Mouse (Mus musculus) lung, postnatal 0 days (tissue): ENCODE data around the gene Hsf2bp. TPM values are rescaled to one million over a fixed set of nuclear protein-coding genes. Genes with fewer than 3 reads are reported as not detected.
A peak's percentile ranks its signal among the peaks of the same experiment; 100 is the strongest.

Experiments
- ATAC-seq: fragments of 200-750 bp; cut with Nextera tagmentation; 2 replicates; pipeline ENCODE4 v1.8.0; 2017; ENCODE audit warnings: moderate library complexity
- DNase-seq: peaks from one replicate; pipeline ENCODE4 v3.0.0-alpha.2; 2016; ENCODE audit warnings: low spot score
- H3K27ac ChIP-seq: fragments of 300-500 bp; sonication (generic); 2 replicates; pipeline ENCODE4 v1.5.1; 2014; ENCODE audit warnings: antibody characterized with exemption, mild to moderate bottlenecking, low read length, mixed read lengths
- H3K27me3 ChIP-seq: fragments of 300-500 bp; sonication (generic); replicated peaks from 2 replicates; pipeline ENCODE4 v1.6.1; 2014; ENCODE audit warnings: low read length, mixed read lengths; ENCODE audit not compliant: insufficient read depth
- H3K36me3 ChIP-seq: fragments of 300-500 bp; sonication (generic); 2 replicates; pipeline ENCODE4 v1.6.1; 2014; ENCODE audit warnings: low read length, mixed read lengths; ENCODE audit not compliant: insufficient read depth
- H3K4me1 ChIP-seq: fragments of 300-500 bp; sonication (generic); 2 replicates; pipeline ENCODE4 v1.6.1; 2014; ENCODE audit warnings: antibody characterized with exemption, low read depth, low read length, mixed read lengths; ENCODE audit not compliant: insufficient read depth
- H3K4me2 ChIP-seq: fragments of 300-500 bp; sonication (generic); replicated peaks from 2 replicates; pipeline ENCODE4 v1.6.1; 2014; ENCODE audit warnings: low read depth, mild to moderate bottlenecking, low read length, moderate library complexity, mixed read lengths
- H3K4me3 ChIP-seq: fragments of 300-500 bp; sonication (generic); 2 replicates; pipeline ENCODE4 v1.5.1; 2014; ENCODE audit warnings: low read depth, low read length
- H3K9ac ChIP-seq: fragments of 300-500 bp; sonication (generic); replicated peaks from 2 replicates; pipeline ENCODE4 v1.6.1; 2014; ENCODE audit warnings: low read depth, mild to moderate bottlenecking
- H3K9me3 ChIP-seq: fragments of 300-500 bp; sonication (generic); 2 replicates; pipeline ENCODE4 v1.6.1; 2016; ENCODE audit warnings: low read length, mixed read lengths
- CTCF ChIP-seq: IDR thresholded peaks from 2 replicates; pipeline ENCODE4 v1.5.1; 2016; ENCODE audit warnings: antibody characterized with exemption, mild to moderate bottlenecking
- EP300 ChIP-seq: IDR thresholded peaks from 2 replicates; pipeline ENCODE4 v1.6.1; 2016; ENCODE audit warnings: antibody characterized with exemption, mild to moderate bottlenecking, control low read depth
- WGBS: fragments of 180-500 bp; shearing (Covaris S2); extraction: QIAGEN DNeasy Blood & Tissue Kit; methylation state at CpG from one replicate; pipeline ENCODE4 v1.1.7; 2014; 5-methylcytosine and 5-hydroxymethylcytosine counted together
- polyA plus RNA-seq: library from polyadenylated mRNA; unstranded; fragments of >200 nt; fragmentation: Nextera tagmentation; extraction: Ambion mirVana; gene quantifications from 2 replicates; pipeline ENCODE4 v1.2.1, GENCODE M21; 2015

The Hsf2bp gene
- polyA plus RNA-seq, 1 experiment from 2014 or later, result 0.58 TPM

GRCm38 (mm10) chr17:31973664-31974230, 62.4 kb downstream of the Hsf2bp start:
- Histone ChIP-seq H3K36me3 (no peaks in the 10 kb centered on the region), H3K9ac (no peak overlapping the region), H3K27ac (no peak overlapping the region), H3K4me3 (no peak overlapping the region), H3K4me1 (peaks cover 5% of the 10 kb centered on the region; the same call in 1 of the 2 replicates), H3K9me3 (no peaks in the 10 kb centered on the region), H3K4me2 (no peak overlapping the region), H3K27me3 (no peaks in the 10 kb centered on the region)
- peak; percentile 34 for DNase-seq
- no peak for ATAC-seq
- 59% methylated on average over 7 of the region's 7 CpGs for WGBS
- no peak for TF ChIP-seq CTCF
- TF ChIP-seq EP300, result no peak

GRCm38 (mm10) chr17:31970890-31971289, 65.3 kb downstream of the Hsf2bp start:
- TF ChIP-seq EP300 (no peak), CTCF (no peak)
- H3K9ac ChIP-seq, result no peak overlapping the region
- H3K9me3 ChIP-seq, result no peaks in the 10 kb centered on the region
- ATAC-seq (no peak), DNase-seq (peak; percentile 69)
- no peak overlapping the region for H3K4me2 ChIP-seq
- no peaks in the 10 kb centered on the region for H3K27me3 ChIP-seq
- no peaks in the 10 kb centered on the region for H3K36me3 ChIP-seq
- H3K4me1 ChIP-seq, result peaks cover 5% of the 10 kb centered on the region; the same call in 1 of the 2 replicates
- H3K27ac ChIP-seq, result no peak overlapping the region
- 94% methylated on average over 2 of the region's 2 CpGs for WGBS
- H3K4me3 ChIP-seq, result no peak overlapping the region

GRCm38 (mm10) chr17:31968801-31969200, 67.3 kb downstream of the Hsf2bp start:
- TF ChIP-seq EP300 (no peak), CTCF (no peak)
- Histone ChIP-seq H3K9me3 (no peaks in the 10 kb centered on the region), H3K4me2 (no peak overlapping the region), H3K9ac (no peak overlapping the region), H3K27me3 (no peaks in the 10 kb centered on the region), H3K36me3 (no peaks in the 10 kb centered on the region), H3K4me1 (peaks cover 9% of the 10 kb centered on the region), H3K27ac (no peak overlapping the region), H3K4me3 (no peak overlapping the region)
- ATAC-seq, result no peak
- no peak for DNase-seq
- WGBS, result 76% methylated on average over 1 of the region's 1 CpGs

- H3K9ac ChIP-seq, result no peak overlapping the region
- 55% methylated on average over 4 of the region's 4 CpGs for WGBS
- no peak overlapping the region for H3K4me3 ChIP-seq
- no peak overlapping the region for H3K4me2 ChIP-seq
- H3K27ac ChIP-seq, result no peak overlapping the region
- ATAC-seq, result no peak
- no peaks in the 10 kb centered on the region for H3K9me3 ChIP-seq
- DNase-seq, result peak; percentile 34
- no peaks in the 10 kb centered on the region for H3K27me3 ChIP-seq
- no peaks in the 10 kb centered on the region for H3K36me3 ChIP-seq
- no peak for TF ChIP-seq CTCF
- TF ChIP-seq EP300, result no peak
- H3K4me1 ChIP-seq, result peaks cover 9% of the 10 kb centered on the region
These were observed 68.8 kb downstream of the Hsf2bp start for GRCm38 (mm10) chr17:31967311-31967710.

- TF ChIP-seq CTCF (no peak), EP300 (no peak)
- ATAC-seq (no peak), DNase-seq (no peak)
- WGBS, result 97% methylated on average over 1 of the region's 1 CpGs
- H3K4me2 ChIP-seq, result no peak overlapping the region
- no peaks in the 10 kb centered on the region for H3K36me3 ChIP-seq
- peaks cover 9% of the 10 kb centered on the region for H3K4me1 ChIP-seq
- no peak overlapping the region for H3K4me3 ChIP-seq
- no peak overlapping the region for H3K27ac ChIP-seq
- H3K9ac ChIP-seq, result no peak overlapping the region
- H3K27me3 ChIP-seq, result no peaks in the 10 kb centered on the region
- no peaks in the 10 kb centered on the region for H3K9me3 ChIP-seq
These were observed 69.6 kb downstream of the Hsf2bp start for GRCm38 (mm10) chr17:31966566-31966965.

GRCm38 (mm10) chr17:31965623-31966022, 70.5 kb downstream of the Hsf2bp start:
- H3K4me2 ChIP-seq, result no peak overlapping the region
- no peaks in the 10 kb centered on the region for H3K27me3 ChIP-seq
- H3K27ac ChIP-seq, result peak overlapping the region; percentile 64; the same call in 1 of the 2 replicates
- peak; percentile 83 for ATAC-seq
- WGBS, result 19% methylated on average over 2 of the region's 2 CpGs
- no peak overlapping the region for H3K9ac ChIP-seq
- TF ChIP-seq CTCF (no peak), EP300 (peak; percentile 37; the same call in 1 of the 2 replicates)
- H3K36me3 ChIP-seq, result no peaks in the 10 kb centered on the region
- no peaks in the 10 kb centered on the region for H3K9me3 ChIP-seq
- peaks cover 9% of the 10 kb centered on the region for H3K4me1 ChIP-seq
- H3K4me3 ChIP-seq, result no peak overlapping the region
- peak; percentile 65 for DNase-seq

GRCm38 (mm10) chr17:31962930-31963329, 73.2 kb downstream of the Hsf2bp start:
- no peak overlapping the region for H3K4me2 ChIP-seq
- no peak for TF ChIP-seq EP300
- no peak for TF ChIP-seq CTCF
- ATAC-seq (no peak), DNase-seq (no peak)
- H3K27me3 ChIP-seq, result no peaks in the 10 kb centered on the region
- WGBS, result 86% methylated on average over 4 of the region's 4 CpGs
- no peak overlapping the region for H3K27ac ChIP-seq
- no peaks in the 10 kb centered on the region for H3K36me3 ChIP-seq
- H3K4me3 ChIP-seq, result no peak overlapping the region
- H3K9ac ChIP-seq, result no peak overlapping the region
- no peaks in the 10 kb centered on the region for H3K9me3 ChIP-seq
- H3K4me1 ChIP-seq, result peaks cover 9% of the 10 kb centered on the region
